Mouse (Mus musculus): Measurements from ENCODE around the gene Rnf145. TPM values are rescaled to one million over a fixed set of nuclear protein-coding genes. Genes with fewer than 3 reads are reported as not detected.

Gene Rnf145
- polyA plus RNA-seq (2015; fragmentation: Illumina TruSeq; extraction: RNeasy Lipid Tissue Mini Kit (QIAGEN cat#74804); ENCODE audit: insufficient read depth, low read depth, low replicate concordance): 11.7 TPM

DNA sequence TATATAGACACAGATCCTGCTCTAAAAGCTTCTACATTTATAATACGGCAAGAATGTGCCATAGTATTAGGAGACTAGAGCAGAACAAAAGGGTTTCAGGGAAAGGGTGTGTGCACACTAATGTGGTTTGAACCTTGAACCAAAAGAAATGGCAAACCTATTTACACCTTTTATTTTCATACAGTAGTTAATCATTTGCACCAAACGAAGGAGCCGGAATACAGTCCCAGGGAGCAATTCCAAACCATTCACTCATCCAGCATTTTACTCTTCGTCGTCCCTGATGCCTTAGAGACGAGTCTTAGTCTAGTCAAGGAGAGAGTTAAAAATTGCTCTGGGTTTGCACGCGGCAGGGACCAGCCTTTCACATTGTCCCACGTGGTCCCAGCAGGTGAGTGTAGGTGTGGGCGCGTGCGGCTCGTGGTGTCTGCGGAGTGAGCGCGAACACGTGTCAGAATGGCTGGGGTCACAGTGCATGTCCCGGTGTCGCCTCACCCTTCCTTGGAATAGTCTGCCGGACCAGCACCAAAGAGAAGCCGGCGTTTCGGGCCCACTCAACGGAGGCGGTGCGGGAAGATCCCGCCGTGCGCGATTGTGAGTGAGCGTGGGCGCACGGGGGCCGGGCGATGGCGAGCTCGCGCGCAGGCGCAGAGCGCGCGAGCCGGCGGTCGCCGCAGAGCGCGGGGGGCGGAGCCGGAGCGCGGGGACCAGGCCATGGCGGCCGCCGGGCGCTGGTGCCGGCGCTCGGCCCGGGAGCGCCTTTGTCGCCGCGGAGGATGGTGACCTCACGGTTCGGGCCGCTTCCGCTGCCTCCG is at the start of gene Rnf145:
Rnf145 (plus strand) TSS at position 684 of the 815 bp plus-strand sequence.

DNA sequence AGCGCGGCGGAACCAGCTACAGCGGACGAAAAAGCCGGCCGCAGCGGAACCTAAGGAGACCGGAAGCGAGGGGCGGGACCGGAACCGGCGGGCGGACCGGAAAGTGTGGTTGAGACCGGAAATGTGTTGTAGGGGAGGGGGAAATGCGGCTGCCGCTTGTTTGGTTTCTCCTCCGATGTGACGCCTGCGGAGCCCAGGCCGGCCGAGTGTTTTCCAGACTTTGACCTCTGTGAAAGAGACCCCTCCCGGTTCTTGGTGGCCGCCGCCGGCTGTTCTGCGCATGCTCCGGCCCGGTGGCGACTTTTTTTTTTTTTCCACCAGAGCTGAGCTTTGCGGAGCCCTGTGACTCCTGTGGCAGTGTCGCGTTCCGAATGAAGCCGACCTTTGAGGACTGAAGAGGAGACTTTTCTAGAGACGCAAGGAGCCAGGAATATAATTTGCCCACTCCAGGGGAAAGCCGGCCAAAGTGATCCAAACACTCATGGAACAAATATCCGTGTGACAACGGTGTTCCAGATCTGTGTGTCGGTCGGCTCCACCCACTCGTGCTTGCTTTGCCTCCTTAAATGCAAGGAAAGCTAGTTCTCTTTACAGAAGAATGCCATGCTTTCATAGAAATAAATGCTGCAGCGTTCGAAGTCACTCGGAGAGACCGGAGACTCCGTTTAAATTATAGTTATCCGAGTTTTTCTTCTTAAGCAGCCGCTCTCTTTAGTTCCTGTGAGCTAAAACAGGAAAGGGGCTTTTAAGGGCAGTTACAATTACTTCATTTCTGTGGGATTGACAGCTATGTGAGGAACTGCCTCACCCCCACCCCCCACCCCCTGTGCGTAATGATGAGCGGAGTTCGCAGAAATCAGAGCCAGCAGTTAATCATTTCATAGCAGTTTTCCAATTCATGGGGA is 48.1 kb upstream of the Rnf145 start, which contains the start of gene Ublcp1:
Ublcp1 (minus strand) TSS at position 67 of the 905 bp plus-strand sequence.

Other genes starting within 250 kb of the Rnf145 start
- not detected for gene Il12b, start 118.9 kb upstream of the Rnf145 start, polyA plus RNA-seq (2015; fragmentation: Illumina TruSeq; extraction: RNeasy Lipid Tissue Mini Kit (QIAGEN cat#74804); ENCODE audit: insufficient read depth, low read depth, low replicate concordance)
- gene Ublcp1, start 48.5 kb upstream of the Rnf145 start, polyA plus RNA-seq (2015; fragmentation: Illumina TruSeq; extraction: RNeasy Lipid Tissue Mini Kit (QIAGEN cat#74804); ENCODE audit: insufficient read depth, low read depth, low replicate concordance): 11.6 TPM
- gene Ebf1, start 98.4 kb downstream of the Rnf145 start, polyA plus RNA-seq (2015; fragmentation: Illumina TruSeq; extraction: RNeasy Lipid Tissue Mini Kit (QIAGEN cat#74804); ENCODE audit: insufficient read depth, low read depth, low replicate concordance): 6.0 TPM

Measured in pancreas, adult 10 weeks (tissue).